Mouse (Mus musculus) G1E (cell line): ENCODE measurements around the gene Apmap.

ENCODE experiments used
- CTCF ChIP-seq: IDR thresholded peaks from 2 replicates; pipeline ENCODE4 v1.5.1; 2012; ENCODE audit warnings: low read depth, low read length, inconsistent platforms, mixed read lengths
- GATA1 ChIP-seq: IDR thresholded peaks from 2 replicates; pipeline ENCODE4 v1.6.1; 2012; ENCODE audit warnings: borderline replicate concordance, low read length, inconsistent platforms, mixed read lengths
- POLR2AphosphoS5 ChIP-seq: IDR thresholded peaks from 2 replicates; pipeline ENCODE4 v1.6.1; 2012; ENCODE audit warnings: low read depth, low read length, inconsistent platforms; ENCODE audit not compliant: insufficient replicate concordance
- TAL1 ChIP-seq: conservative IDR thresholded peaks from 2 replicates; pipeline ENCODE4 v1.6.1; 2012; ENCODE audit warnings: low read depth, low read length, inconsistent platforms, mixed read lengths

DNA sequence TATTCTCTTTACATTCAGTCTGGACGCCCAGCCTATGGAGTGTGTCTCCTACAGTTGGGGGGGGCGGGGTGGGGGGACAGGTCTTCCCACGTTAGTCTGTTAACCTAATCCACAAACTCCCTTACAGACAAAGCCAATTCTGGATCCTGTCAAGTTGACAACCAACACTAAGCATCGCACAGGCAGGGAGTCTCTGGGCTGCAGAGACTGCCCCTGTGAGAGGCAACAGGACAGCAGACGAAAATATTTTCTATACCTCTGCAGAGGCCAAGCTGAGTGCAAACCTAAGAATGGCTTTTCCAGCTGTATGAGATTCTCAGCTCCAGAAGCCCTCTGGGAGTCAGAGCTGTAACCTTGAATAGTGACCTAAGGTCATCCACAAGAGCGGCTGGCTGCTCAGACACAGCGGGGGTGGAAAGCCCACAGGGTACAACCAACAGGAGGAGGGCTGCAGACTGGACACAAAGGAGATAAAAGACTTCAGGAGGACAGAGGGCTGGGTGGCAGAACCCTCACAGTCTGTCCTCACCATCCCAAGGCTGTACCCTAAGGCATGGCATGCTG is 42.2 kb upstream of the Apmap start:
- TF ChIP-seq CTCF (no peak), TAL1 (no peak), GATA1 (no peak), POLR2AphosphoS5 (no peak)
